Mouse (Mus musculus): ENCODE measurements at regions not wholly inside any gene's neighbourhood (a gene's known extent, or its start where the extent isn't known, plus 50 kb on each side); places are given as distances from the start of the nearest gene placed in this dataset.

- DNase-seq (ENCODE audit: extremely low spot score, low spot score) = no peak
These were observed 223.6 kb downstream of the Tex36 start for GRCm38 (mm10) chr7:133378338-133378737.

DNA sequence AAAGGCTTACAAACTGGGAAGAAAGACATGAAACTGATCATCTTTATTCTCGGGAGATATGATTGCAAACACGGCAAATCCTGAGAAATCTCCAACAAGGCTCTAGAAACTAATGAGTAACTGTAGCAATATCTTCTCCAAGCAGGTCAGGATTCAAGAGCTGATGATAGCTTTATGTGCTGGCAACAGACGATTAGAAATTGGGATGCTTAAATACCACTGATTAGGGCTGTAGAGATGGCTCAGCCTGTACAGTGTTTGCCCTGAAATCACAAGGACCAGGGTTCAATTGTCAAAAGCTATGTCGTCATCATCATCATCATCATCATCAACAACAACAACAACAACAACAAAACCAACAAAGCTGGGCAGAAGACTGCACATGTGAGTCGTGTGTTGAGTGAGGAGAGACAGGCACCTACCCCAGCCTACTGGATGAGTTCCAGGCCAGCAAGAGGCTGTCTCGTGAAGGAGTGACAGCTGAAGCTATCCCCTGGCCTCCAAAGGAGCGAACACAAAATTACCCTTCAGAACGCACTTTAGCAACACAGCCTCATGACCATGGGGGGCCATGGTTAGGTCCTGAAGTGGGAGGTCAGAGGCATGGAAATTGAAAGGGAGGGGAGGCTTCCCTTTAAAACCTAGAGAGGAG, 225.0 kb downstream of the Tex36 start:
- DNase-seq (ENCODE audit: extremely low spot score, low spot score) = no peak

DNA sequence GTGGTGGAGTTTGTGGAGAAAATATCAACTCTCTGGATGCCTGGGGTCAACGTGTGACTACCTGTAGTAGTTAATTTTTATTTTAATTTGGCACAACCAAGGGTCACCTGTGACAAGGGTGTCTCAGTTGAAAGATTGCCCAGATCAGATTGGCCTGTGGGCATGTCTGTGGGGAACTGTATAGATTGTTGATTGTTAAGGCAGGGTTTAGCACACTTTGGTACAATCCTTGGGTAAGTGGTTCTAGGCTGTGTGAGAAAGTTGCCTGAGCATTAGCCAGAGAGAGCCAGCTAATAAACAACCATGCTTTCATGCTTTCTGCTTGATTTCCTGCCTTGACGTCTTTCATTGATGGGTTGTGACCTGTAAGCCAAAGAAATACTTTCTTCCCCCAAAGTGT, 229.3 kb downstream of the Tex36 start:
- DNase-seq (ENCODE audit: extremely low spot score, low spot score) = no peak

GRCm38 (mm10) chr7:133370542-133370941, 231.4 kb downstream of the Tex36 start:
- no peak for DNase-seq (ENCODE audit: extremely low spot score, low spot score)

DNA sequence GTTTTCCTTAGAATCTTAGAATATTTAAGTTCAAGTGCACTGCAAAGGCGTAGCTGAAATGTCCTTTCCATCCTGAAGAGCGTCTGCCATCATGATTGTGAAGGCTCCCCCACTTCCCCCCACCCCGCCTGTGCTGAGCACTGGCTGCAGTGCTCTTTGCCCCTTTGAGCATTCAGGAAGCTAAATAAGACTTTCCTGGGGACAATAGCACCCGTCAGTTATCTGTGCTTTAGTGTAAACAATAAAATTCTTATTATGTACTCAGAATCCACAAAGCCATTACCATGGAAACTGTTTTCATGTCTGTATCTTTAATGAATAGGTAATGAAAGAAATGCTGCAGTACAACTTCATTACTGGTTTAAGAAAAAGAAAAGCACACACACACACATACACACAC, 237.4 kb downstream of the Tex36 start:
- no peak for DNase-seq (ENCODE audit: extremely low spot score, low spot score)

DNA sequence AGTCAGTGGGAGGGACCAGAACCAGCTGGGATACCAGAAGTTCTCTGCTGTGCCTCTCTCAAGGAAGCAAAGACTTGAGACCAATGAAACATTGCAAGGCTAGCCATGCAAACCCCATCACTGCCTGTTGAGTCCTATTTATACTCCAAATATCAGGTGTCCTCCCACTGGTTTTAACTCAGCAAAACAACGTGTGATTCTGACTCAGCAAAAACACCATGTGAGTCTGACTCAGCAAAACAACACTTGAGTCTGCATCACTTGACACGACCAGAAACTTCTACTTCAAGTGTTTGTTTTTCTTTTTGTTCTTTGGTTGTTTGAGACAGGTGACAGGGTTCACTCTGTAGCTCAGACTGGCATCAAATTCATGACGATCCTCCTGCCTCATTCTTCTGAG, 204.6 kb upstream of the Ctbp2 start:
- DNase-seq (ENCODE audit: extremely low spot score, low spot score) = no peak

DNA sequence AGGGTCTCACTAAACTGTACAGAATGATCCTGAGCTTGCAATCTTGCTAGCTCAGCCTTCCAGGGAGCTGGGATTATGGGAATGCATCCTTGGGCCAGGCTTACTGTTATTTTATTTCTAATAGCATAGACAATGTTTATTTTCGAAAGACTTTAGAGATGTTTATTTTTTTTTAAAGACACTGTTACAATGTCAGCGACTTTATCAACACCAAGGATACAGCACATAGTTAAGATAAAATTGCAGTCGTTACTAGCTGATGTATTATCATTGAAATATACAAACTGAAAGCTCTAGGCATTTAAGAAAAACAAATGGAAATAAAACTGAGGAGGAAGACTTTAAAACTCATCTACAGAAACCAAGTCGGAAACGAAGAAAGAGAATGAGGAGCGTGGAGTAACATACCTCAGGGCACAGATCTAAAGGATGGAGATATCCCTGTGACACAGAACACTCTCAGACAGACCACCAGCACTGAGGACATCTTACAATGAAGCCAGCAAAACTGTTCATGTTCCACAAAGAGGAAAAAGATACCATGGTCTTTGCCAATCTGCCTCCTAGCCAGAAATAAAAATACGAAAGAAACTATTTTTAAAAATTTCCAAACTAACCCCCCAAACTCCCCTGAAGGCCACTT, 201.5 kb upstream of the Ctbp2 start:
- DNase-seq (ENCODE audit: extremely low spot score, low spot score) = no peak

DNA sequence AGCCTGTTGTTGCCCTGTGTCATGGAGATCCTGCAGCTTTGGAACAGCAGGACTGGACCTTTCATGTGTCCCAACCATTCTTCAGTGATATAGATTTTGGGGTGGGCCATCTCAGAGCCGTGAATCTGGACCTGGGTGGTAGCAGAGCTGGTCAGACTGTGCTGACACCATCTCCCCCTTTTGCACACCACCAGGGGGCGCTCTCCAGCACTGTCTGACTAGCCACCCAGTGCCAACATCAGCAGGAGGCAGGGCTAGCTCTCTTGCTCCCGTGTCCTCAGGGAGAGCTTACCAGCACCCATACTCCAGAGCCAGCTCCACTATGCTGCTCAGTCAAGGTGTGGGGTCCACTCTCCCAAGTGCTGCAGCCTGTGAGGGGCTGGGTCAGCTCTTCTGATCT, 199.8 kb upstream of the Ctbp2 start:
- DNase-seq (ENCODE audit: extremely low spot score, low spot score) = no peak

DNA sequence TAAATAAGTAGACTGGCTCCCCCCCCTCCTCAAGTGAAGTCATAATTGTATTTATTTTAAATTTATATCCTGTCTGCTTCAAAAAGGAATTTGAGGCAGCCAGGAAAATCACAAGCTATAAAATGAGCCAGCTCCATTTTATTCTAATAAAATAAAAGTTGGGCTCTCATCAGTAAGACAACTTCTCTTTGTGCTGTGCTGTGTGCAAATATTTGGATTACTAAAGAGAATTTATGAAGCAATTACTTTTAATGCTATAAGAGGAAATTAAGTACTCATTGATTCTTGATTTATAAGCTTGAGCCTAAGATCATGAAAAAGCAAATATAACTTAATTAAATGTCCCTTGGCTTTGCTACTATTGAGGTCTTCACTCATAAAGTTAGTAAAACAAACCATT, 193.4 kb upstream of the Ctbp2 start:
- DNase-seq (ENCODE audit: extremely low spot score, low spot score) = no peak

DNA sequence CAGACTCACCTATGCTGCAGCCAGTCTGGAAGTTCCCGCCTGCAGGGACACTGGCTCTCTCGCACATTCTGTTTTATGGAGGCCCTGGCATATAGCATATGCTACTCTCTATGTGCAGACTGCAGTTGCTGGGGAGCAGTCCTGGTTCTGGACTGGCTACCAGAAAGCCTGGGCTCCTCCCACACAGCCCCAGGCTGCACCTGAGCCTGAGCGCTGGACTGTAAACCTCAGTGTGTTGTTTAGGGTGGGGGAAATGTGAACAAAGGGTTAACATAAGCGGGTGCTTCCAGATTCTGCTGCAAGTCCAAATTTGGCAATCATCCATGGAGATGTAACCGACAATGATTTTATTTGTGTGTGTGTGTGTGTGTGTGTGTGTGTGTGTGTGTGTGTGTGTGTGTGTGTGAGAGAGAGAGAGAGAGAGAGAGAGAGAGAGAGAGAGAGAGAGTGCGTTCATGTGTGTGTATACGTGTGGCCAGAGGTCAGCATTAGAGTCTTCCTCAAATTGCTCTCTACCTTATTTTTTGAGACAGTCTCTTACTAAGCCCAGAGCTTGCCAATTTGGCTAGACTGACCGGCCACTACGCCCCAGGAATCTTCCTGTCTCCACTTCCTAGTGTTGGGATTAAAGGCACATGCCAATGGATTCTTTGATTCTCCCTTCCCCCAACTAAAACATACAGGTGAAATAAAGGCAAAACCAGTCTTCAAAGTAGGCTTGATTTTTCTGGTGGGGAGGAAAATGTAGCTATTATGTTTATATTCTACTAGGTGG, 192.7 kb upstream of the Ctbp2 start:
- DNase-seq (ENCODE audit: extremely low spot score, low spot score) = no peak

DNA sequence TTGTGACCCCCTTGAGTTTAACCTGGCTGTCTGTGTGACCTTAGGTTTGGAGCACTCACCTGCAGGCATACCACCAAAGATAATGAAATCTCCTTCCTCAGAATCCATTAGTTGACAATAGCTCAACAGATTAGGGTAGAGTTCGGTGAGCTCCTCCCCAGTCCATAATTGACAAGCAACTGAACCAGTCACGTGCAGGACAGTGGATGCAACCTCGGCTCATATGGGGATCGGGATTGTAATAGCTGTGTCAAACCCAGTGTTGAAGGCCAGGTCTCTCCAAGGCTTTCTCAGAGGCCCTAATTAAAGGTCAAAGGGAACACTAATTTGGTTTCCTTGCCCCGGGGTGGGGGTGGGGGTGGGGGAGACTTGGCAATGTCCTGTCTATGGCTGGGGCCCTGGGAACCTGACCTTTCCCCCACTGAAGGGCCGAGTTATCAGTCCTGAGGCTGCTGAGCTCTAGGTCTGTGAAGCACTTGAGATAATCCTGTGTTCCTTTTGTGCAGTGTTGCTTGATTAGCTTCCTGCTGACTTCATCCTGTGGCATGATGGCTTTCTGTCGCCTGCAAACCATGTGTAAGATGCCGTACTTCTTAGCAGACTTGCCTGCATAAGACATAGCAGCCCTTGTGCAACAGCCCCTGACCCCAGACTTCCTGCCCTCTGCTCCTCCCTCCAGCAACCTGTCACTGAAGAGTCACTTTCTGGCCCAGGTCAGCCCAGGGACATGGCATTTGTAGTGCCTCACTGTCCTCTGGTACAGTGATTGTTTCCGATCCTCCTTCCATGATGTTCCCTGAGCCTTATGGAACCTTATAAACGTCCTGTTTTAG, 191.3 kb upstream of the Ctbp2 start:
- DNase-seq (ENCODE audit: extremely low spot score, low spot score) = no peak

- no peak for DNase-seq (ENCODE audit: extremely low spot score, low spot score)
These were observed 189.0 kb upstream of the Ctbp2 start for GRCm38 (mm10) chr7:133313115-133313514.

DNA sequence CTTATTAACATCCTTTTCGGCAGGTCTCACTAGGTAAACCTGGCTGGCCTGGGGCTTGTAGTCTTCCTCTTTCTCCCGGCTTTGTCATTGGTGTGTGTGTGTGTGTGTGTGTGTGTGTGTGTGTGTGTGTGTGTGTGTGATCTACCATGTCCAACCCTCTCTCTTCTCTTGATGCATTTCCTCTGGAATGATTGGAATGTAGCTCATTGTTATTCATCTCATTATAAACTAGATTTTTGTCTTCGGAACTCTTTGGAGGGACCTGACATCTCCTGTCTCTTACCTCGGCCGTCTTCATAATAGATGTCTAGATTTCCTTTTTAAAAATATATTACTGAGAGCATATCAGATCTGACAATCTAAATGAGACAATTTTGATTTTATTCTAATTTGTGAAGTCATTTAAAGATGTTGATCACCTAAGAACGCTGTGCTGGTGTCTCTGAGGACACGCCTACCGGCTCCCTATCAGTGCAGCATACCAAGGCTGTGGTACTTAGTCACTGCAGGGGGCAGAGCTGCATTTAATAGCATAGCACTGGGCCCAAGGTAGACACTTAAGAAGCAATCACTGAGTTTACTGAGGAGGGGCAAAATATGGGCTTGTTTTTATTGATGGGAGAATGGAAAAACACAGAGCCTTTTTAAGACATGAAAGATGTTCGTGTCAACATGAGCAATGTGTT, 187.1 kb upstream of the Ctbp2 start:
- DNase-seq (ENCODE audit: extremely low spot score, low spot score) = no peak

GRCm38 (mm10) chr7:133304461-133304860, 180.3 kb upstream of the Ctbp2 start:
- no peak for DNase-seq (ENCODE audit: extremely low spot score, low spot score)

DNA sequence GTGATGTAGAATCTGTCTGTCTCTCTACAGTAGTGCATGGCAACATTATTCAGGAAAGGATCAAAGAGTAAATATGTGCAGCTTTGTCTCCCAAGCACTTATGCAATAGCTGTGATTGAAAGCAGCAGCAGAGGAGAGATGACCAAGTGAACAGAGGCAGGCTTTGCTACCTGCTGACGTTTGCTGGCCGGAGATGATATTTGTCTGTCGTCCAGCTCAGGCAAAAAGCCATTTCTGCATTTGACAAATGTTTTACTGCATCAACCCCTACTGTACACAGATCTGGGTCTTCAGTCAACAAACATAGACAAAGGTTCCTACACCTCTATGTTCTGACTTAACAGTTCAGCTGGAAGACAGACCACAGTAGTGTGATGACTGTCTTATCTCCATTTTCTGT, 166.3 kb upstream of the Ctbp2 start:
- DNase-seq (ENCODE audit: extremely low spot score, low spot score) = no peak

- no peak for DNase-seq (ENCODE audit: extremely low spot score, low spot score)
These were observed 164.1 kb upstream of the Ctbp2 start for GRCm38 (mm10) chr7:133288236-133288635.

DNA sequence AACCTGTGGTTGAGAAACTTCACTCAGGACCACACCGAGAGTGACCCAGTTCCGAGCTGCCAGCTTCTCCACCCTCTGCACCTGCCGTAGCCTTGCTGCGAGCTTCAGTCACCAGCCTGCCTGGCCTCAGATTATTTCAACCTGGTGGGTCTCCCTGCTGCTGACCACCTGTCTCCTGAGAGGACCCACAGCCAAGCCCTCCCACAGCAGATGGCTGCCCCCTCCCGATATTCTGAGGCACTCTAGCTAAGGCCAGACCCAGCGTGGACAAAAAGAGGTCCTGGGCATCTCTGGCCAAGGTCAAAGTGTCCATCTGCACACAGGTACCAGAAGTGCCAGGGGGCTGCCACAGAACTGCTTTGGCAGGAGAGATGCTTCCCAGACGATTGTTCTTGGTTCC, 162.7 kb upstream of the Ctbp2 start:
- DNase-seq (ENCODE audit: extremely low spot score, low spot score) = no peak

- DNase-seq (ENCODE audit: extremely low spot score, low spot score) = no peak
These were observed 162.1 kb upstream of the Ctbp2 start for GRCm38 (mm10) chr7:133286216-133286615.

DNA sequence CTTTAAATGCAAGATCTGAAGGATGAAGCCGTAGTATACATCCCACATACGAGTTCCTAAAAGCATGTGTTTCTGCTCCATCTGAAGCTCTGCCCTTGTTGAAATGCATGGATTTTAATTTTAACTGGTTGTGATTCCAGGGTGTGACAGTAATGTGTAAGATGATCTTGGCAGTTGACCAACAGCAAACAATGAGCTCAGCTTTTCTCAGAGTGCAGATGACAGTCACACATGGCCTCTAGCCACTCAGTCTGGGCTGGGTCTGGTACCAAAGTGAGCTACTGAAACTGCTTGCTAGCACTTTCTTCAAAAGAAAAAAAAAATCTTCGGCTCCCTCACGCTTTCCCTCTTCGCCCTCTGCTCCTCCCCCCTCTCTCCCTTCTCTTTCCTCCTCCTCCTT, 138.0 kb upstream of the Ctbp2 start:
- no peak for DNase-seq (ENCODE audit: extremely low spot score, low spot score)

DNA sequence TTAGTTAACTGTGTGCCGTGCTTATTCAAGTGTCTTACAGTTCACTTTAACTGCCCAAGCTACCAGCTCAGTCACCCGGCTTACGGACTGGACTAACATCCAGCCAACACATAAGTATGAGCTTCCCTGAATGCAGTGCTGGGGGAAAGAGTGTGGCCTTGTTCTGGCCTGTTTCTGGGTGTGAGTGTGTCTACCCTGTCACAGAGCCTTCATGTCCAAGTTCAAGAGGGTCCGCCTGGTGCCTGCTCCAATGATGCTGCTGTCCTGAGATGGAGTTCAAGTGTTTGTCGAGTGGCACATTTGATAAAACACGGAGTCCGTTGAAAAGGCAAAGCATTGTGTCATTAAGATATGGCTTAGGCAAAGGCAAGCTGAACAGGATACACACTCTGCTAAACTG, 135.0 kb upstream of the Ctbp2 start:
- no peak for DNase-seq (ENCODE audit: extremely low spot score, low spot score)

DNA sequence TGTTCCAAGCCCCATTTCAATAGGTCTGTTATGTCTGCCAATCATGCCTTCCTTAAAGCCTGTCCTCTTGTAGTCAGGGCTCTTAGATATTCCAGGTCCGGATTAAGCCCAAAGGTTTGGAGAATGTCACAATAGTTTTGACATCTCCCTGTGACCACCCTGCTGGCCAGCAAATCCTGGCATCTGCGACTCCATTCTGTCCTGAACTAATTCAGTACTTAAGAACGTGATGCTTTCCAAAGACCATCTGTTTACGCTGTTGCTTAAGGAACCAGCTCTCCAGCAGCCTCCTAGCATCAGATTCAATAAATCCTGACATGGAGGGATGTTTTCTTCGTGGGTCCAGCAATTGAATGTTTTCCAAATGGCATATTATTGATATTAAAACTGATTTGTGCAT, 132.7 kb upstream of the Ctbp2 start:
- no peak for DNase-seq (ENCODE audit: extremely low spot score, low spot score)

All from neural tube, embryonic 10.5 days (tissue).